Mouse (Mus musculus) hindbrain, embryonic 16.5 days (tissue): ENCODE results near the gene Nucb1. TPM values are rescaled to one million over a fixed set of nuclear protein-coding genes. Genes with fewer than 3 reads are reported as not detected.
"Not testable (repeated sequence)": the region's sequence is repeated elsewhere in the genome, so short reads cannot be mapped to it uniquely, and the experiment has no call there.

Experiments used
- ATAC-seq: fragments of 200-750 bp; cut with Nextera tagmentation; 2 replicates; pipeline ENCODE4 v1.8.0; 2017; ENCODE audit warnings: moderate TSS enrichment, moderate library complexity
- H3K27ac ChIP-seq: fragments of 300-500 bp; sonication (generic); 2 replicates; pipeline ENCODE4 v1.5.1; 2014; ENCODE audit warnings: low read depth, mild to moderate bottlenecking, control low read depth, low read length, moderate library complexity
- H3K27me3 ChIP-seq: fragments of 300-500 bp; sonication (generic); replicated peaks from 2 replicates; pipeline ENCODE4 v1.6.1; 2014; ENCODE audit warnings: low read length; ENCODE audit not compliant: control insufficient read depth, insufficient read depth
- H3K36me3 ChIP-seq: fragments of 300-500 bp; sonication (generic); 2 replicates; pipeline ENCODE4 v1.6.1; 2014; ENCODE audit warnings: mild to moderate bottlenecking, low read length, moderate library complexity, mixed read lengths; ENCODE audit not compliant: control insufficient read depth, insufficient read depth
- H3K4me1 ChIP-seq: fragments of 300-500 bp; sonication (generic); 2 replicates; pipeline ENCODE4 v1.6.1; 2014; ENCODE audit warnings: low read depth, low read length; ENCODE audit not compliant: control insufficient read depth, insufficient read depth
- H3K4me2 ChIP-seq: fragments of 300-500 bp; sonication (generic); 2 replicates; pipeline ENCODE4 v1.6.1; 2014; ENCODE audit warnings: mild to moderate bottlenecking, low read length, control low read depth, moderate library complexity
- H3K4me3 ChIP-seq: fragments of 300-500 bp; sonication (generic); 2 replicates; pipeline ENCODE4 v1.5.1; 2014; ENCODE audit warnings: mild to moderate bottlenecking, low read length, control low read depth, moderate library complexity
- H3K9ac ChIP-seq: fragments of 300-500 bp; sonication (generic); 2 replicates; pipeline ENCODE4 v1.6.1; 2014; ENCODE audit warnings: low read depth, mild to moderate bottlenecking, control low read depth, low read length, moderate library complexity
- H3K9me3 ChIP-seq: fragments of 300-500 bp; sonication (generic); 2 replicates; pipeline ENCODE4 v1.6.1; 2014; ENCODE audit warnings: mild to moderate bottlenecking, low read length, moderate library complexity; ENCODE audit not compliant: control insufficient read depth
- WGBS: fragments of 180-500 bp; shearing (Covaris S2); extraction: QIAGEN DNeasy Blood & Tissue Kit; methylation state at CpG from one replicate; pipeline ENCODE4 v1.1.7; 2014; 5-methylcytosine and 5-hydroxymethylcytosine counted together
- polyA plus RNA-seq: library from polyadenylated mRNA; unstranded; fragments of >200 nt; fragmentation: Nextera tagmentation; extraction: Ambion mirVana; gene quantifications from 2 replicates; pipeline ENCODE4 v1.2.1, GENCODE M21; 2015

Nucb1 gene
- polyA plus RNA-seq, 1 experiment from 2014 or later = 141 TPM

- H3K27ac ChIP-seq = no peak overlapping the region
- no peak for ATAC-seq
Measured at GRCm38 (mm10) chr7:45475291-45475969, 34.8 kb downstream of the Nucb1 start.

GRCm38 (mm10) chr7:45470869-45471268 is 39.3 kb downstream of the Nucb1 start:
- no peaks in the 10 kb centered on the region for H3K9me3 ChIP-seq
- no peaks in the 10 kb centered on the region for H3K36me3 ChIP-seq
- no peak overlapping the region for H3K9ac ChIP-seq
- H3K27ac ChIP-seq = no peak overlapping the region
- H3K27me3 ChIP-seq = no peaks in the 10 kb centered on the region
- peaks cover 7% of the 10 kb centered on the region for H3K4me1 ChIP-seq
- WGBS = 16% methylated on average over 3 of the region's 3 CpGs
- H3K4me3 ChIP-seq = no peak overlapping the region
- ATAC-seq = no peak
- H3K4me2 ChIP-seq = no peak overlapping the region

More at GRCm38 (mm10) chr7:45475291-45475969, 34.8 kb downstream of the Nucb1 start:
- Histone ChIP-seq H3K9me3 (no peaks in the 10 kb centered on the region), H3K4me2 (peak overlapping the region; percentile 36), H3K4me1 (no peaks in the 10 kb centered on the region), H3K4me3 (no peak overlapping the region; the same call in 1 of the 2 replicates), H3K9ac (no peak overlapping the region), H3K36me3 (no peaks in the 10 kb centered on the region), H3K27me3 (no peaks in the 10 kb centered on the region)
- WGBS = 74% methylated on average over 16 of the region's 16 CpGs

- peak; percentile 22; the same call in 1 of the 2 replicates for ATAC-seq
- no peak overlapping the region; the same call in 1 of the 2 replicates for H3K27ac ChIP-seq
- H3K9ac ChIP-seq = peak overlapping the region; percentile 15
- peaks cover 17% of the 10 kb centered on the region for H3K4me1 ChIP-seq
- H3K36me3 ChIP-seq = no peaks in the 10 kb centered on the region; the same call in 1 of the 2 replicates
- H3K9me3 ChIP-seq = no peaks in the 10 kb centered on the region
- peak overlapping the region; percentile 80 for H3K4me3 ChIP-seq
- peak overlapping the region; percentile 92 for H3K4me2 ChIP-seq
- WGBS = 35% methylated on average over 7 of the region's 7 CpGs
- H3K27me3 ChIP-seq = no peaks in the 10 kb centered on the region
Measured at GRCm38 (mm10) chr7:45467090-45467670, 43.0 kb downstream of the Nucb1 start.

- Histone ChIP-seq H3K9me3 (no peaks in the 10 kb centered on the region), H3K36me3 (peaks cover 4% of the 10 kb centered on the region), H3K4me2 (peak within 1 kb of the TSS; percentile 92), H3K27me3 (no peaks in the 10 kb centered on the region), H3K9ac (peak within 1 kb of the TSS; percentile 90), H3K27ac (peak within 1 kb of the TSS; percentile 81), H3K4me3 (peak within 1 kb of the TSS; percentile 80), H3K4me1 (peaks cover 17% of the 10 kb centered on the region)
- under 1% methylated on average over 39 of the region's 58 CpGs for WGBS
- ATAC-seq = peak; percentile 66
Measured at GRCm38 (mm10) chr7:45466283-45467089, 43.7 kb downstream of the Nucb1 start, which contains the start of gene Bax. TSS of gene Bax (minus strand) at chr7:45466898.

- Histone ChIP-seq H3K27me3 (no peaks in the 10 kb centered on the region), H3K36me3 (peaks cover 4% of the 10 kb centered on the region), H3K9me3 (no peaks in the 10 kb centered on the region), H3K4me2 (peak overlapping the region; percentile 92), H3K27ac (no peak overlapping the region; the same call in 1 of the 2 replicates), H3K4me1 (peaks cover 23% of the 10 kb centered on the region), H3K4me3 (peak overlapping the region; percentile 80), H3K9ac (peak overlapping the region; percentile 90)
- WGBS = 83% methylated on average over 9 of the region's 9 CpGs
- ATAC-seq = 0 out of 2 replicates have a peak, but pooled peaks have one; percentile 5
Measured at GRCm38 (mm10) chr7:45465549-45465948, 44.7 kb downstream of the Nucb1 start.

- 93% methylated on average over 12 of the region's 12 CpGs for WGBS
- Histone ChIP-seq H3K4me1 (peaks cover 27% of the 10 kb centered on the region), H3K27me3 (no peaks in the 10 kb centered on the region), H3K9ac (no peak overlapping the region), H3K27ac (no peak overlapping the region), H3K9me3 (no peaks in the 10 kb centered on the region), H3K4me2 (no peak overlapping the region; the same call in 1 of the 2 replicates), H3K4me3 (no peak overlapping the region), H3K36me3 (peaks cover 4% of the 10 kb centered on the region)
- ATAC-seq = no peak
Measured at GRCm38 (mm10) chr7:45465112-45465511, 45.1 kb downstream of the Nucb1 start.

GRCm38 (mm10) chr7:45463987-45464778 is 46.0 kb downstream of the Nucb1 start:
- H3K4me3 ChIP-seq = no peak overlapping the region
- H3K9ac ChIP-seq = no peak overlapping the region
- WGBS = 95% methylated on average over 7 of the region's 7 CpGs
- no peaks in the 10 kb centered on the region for H3K9me3 ChIP-seq
- ATAC-seq = no peak
- no peaks in the 10 kb centered on the region for H3K27me3 ChIP-seq
- no peak overlapping the region for H3K27ac ChIP-seq
- H3K4me1 ChIP-seq = peaks cover 28% of the 10 kb centered on the region
- peaks cover 4% of the 10 kb centered on the region for H3K36me3 ChIP-seq
- H3K4me2 ChIP-seq = no peak overlapping the region

GRCm38 (mm10) chr7:45462868-45463267 is 47.3 kb downstream of the Nucb1 start:
- 80% methylated on average over 4 of the region's 4 CpGs for WGBS
- H3K4me1 ChIP-seq = peaks cover 32% of the 10 kb centered on the region
- not testable (repeated sequence) for H3K27me3 ChIP-seq, ATAC-seq, H3K4me3 ChIP-seq, H3K4me2 ChIP-seq, H3K9ac ChIP-seq, H3K36me3 ChIP-seq, H3K27ac ChIP-seq, H3K9me3 ChIP-seq
